Mouse (Mus musculus): ENCODE measurements around the gene Lbp. TPM values are rescaled to one million over a fixed set of nuclear protein-coding genes. Genes with fewer than 3 reads are reported as not detected.

The Lbp gene
- polyA plus RNA-seq, 1 experiment from 2014 or later = 8.2 TPM

DNA sequence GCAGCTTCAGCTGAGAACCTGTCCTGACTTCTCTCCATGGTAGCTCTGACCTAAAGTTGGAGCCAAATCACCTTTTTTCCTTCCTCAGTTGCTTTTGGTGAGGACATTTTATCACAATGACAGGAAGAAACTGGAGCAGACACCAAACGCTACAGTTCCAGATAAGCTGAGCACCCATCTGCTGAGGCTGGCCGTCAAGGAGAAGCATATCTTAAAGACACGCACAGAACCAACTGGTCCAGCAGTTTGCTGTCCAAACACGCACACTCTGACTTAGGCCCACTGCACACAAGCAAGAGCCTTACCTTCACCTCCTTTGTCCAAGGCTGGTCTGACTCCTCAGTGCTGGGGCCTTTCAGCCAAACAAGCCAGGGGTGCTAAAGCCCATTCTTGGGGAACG lies 61.4 kb downstream of the Lbp start:
- 73% methylated on average over 5 of the region's 5 CpGs for WGBS

DNA sequence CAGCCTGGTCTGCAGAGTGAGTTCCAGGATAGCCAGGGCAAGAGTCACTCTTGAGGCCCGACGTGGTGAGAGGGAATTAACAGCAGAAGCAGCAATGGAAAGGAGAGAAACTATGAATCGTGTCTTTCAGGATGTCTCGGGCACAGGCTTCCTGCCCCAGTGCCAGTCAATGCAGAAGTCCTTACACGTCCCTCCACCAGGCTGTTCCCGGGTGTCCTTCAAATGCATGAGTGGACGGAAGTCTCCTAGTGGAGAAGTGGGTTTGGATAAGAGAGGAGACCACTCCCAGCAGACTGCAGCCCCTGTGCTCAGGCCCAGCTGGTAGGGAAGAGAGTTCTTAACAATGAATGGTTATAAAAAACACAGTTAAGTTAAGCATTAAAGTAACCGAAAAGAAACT lies 62.0 kb downstream of the Lbp start:
- no peak overlapping the region for H3K4me3 ChIP-seq (replicated peaks)
- 92% methylated on average over 8 of the region's 8 CpGs for WGBS
- no peak for ATAC-seq (ENCODE audit: insufficient read depth, low FRiP score, low read depth)
- no peak overlapping the region for H3K27ac ChIP-seq
- H3K9me3 ChIP-seq = no peaks in the 10 kb centered on the region
- no peak overlapping the region for H3K9ac ChIP-seq
- H3K4me1 ChIP-seq = no peaks in the 10 kb centered on the region
- H3K4me2 ChIP-seq = no peak overlapping the region
- H3K36me3 ChIP-seq = no peaks in the 10 kb centered on the region
- H3K27me3 ChIP-seq (replicated peaks) = no peaks in the 10 kb centered on the region

More for the DNA sequence above, 61.4 kb downstream of the Lbp start:
- ATAC-seq (ENCODE audit: insufficient read depth, low FRiP score, low read depth) = no peak
- Histone ChIP-seq H3K27me3 (replicated peaks) (no peaks in the 10 kb centered on the region), H3K36me3 (no peaks in the 10 kb centered on the region), H3K27ac (no peak overlapping the region), H3K4me2 (no peak overlapping the region), H3K4me3 (replicated peaks) (no peak overlapping the region), H3K9me3 (no peaks in the 10 kb centered on the region), H3K9ac (no peak overlapping the region), H3K4me1 (no peaks in the 10 kb centered on the region)

DNA sequence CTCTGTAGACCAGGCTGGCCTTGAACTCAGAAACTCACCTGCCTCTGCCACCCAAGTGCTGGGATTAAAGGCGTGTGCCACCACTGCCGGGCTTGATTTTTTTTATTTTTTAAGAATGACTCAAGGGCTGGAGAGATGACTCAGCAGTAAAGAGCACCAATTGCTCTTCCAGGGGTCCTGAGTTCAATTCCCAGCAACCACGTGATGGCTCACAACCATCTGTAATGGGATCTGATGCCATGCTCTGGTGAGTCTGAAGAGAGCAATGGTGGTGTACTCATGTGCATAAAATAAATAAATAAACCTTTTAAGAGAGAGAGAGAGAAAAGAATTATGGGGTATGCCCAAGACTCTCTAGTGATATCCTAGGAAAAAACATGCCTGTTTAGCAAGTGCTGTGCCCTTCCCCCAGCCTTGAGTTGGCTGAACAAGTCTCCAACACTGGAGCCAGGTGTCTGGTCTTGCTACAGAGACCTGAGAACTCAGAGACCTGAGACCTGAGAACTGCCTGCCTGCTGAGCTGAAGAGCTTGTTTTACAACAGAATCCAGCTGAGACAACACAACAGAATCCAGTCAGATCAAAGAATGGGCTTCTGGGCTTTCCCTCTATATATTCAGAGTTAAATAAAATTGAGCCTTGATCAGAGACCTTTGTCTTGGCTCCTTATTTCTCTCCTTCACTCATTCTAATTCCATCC lies 63.3 kb downstream of the Lbp start:
- Histone ChIP-seq H3K9me3 (no peaks in the 10 kb centered on the region), H3K4me3 (replicated peaks) (no peak overlapping the region), H3K27me3 (replicated peaks) (no peaks in the 10 kb centered on the region), H3K4me1 (no peaks in the 10 kb centered on the region), H3K27ac (no peak overlapping the region), H3K9ac (no peak overlapping the region), H3K36me3 (no peaks in the 10 kb centered on the region), H3K4me2 (no peak overlapping the region)
- ATAC-seq (ENCODE audit: insufficient read depth, low FRiP score, low read depth) = no peak
- 72% methylated on average over 3 of the region's 3 CpGs for WGBS

DNA sequence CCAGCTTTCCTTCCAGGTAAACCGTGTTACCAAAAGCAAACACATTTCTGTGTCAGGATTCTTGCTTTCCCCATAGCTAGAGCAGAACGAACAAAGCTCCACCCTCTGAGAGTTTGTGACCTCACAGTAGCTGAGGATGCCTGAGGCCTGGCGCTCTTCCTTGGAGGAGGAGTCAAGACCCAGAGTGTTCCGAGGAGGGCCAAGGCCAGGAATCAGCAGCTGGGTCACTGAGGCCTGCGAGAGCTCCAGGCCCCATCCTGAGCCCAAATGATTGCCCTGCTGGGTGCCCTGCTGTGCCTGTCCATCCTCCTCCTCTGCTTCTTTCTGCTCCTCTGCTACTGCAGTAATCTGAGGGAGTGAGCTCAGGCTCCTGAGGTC lies 63.9 kb downstream of the Lbp start:
- H3K9ac ChIP-seq = no peak overlapping the region
- H3K4me1 ChIP-seq = 0 out of 2 replicates have a peak, but pooled peaks cover under 1% of the 10 kb centered on the region
- peaks cover under 1% of the 10 kb centered on the region; the same call in 1 of the 2 replicates for H3K27me3 ChIP-seq (replicated peaks)
- no peak overlapping the region for H3K27ac ChIP-seq
- H3K4me3 ChIP-seq (replicated peaks) = no peak overlapping the region
- no peaks in the 10 kb centered on the region for H3K36me3 ChIP-seq
- no peak for ATAC-seq (ENCODE audit: insufficient read depth, low FRiP score, low read depth)
- no peak overlapping the region for H3K4me2 ChIP-seq
- no peaks in the 10 kb centered on the region for H3K9me3 ChIP-seq
- WGBS = 26% methylated on average over 5 of the region's 5 CpGs

DNA sequence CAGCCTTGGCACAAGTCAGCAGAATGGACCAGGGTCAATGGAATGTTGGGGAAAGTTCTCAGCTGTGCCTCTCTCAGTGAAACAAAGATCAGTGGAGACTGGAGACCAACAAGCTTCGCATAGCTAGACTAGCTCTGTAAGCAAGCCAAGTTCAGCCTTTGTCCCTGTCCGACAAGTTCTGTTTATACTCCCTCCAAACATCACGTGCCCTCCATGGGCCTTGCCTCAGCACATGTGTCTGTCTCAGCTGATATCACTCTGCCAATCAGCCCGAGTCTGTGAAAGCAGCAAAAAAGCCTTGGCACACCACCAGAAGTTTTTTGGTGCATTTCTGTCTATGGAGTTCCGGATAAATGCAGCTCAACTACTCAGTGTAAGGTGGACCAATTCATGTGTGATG lies 66.8 kb downstream of the Lbp start:
- Histone ChIP-seq H3K9ac (no peak overlapping the region), H3K27ac (no peak overlapping the region), H3K9me3 (no peaks in the 10 kb centered on the region), H3K36me3 (no peaks in the 10 kb centered on the region), H3K4me1 (peaks cover 8% of the 10 kb centered on the region; the same call in 1 of the 2 replicates), H3K4me3 (replicated peaks) (no peak overlapping the region), H3K4me2 (no peak overlapping the region), H3K27me3 (replicated peaks) (peaks cover 13% of the 10 kb centered on the region)
- no peak for ATAC-seq (ENCODE audit: insufficient read depth, low FRiP score, low read depth)
- WGBS = 44% methylated on average over 5 of the region's 5 CpGs

DNA sequence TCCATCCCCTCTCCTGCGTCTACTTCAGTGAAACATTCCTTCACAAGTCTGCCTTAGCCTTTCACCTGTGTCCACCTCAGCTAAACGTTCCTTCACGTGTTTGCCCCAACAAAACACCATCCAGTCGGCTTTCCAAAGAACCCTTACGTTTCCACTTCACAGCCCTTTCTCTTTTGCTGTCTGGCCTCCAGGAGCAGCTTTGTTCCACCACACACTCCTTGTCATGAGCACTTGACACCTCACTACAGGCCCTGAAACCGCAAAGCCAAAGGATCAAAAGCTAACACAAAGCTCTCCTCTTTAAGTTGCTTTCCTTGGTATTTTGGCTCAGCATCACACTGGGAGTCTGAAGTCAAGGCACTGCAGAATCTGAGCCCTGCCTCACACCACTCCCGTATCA lies 67.2 kb downstream of the Lbp start:
- Histone ChIP-seq H3K9ac (no peak overlapping the region), H3K4me3 (replicated peaks) (no peak overlapping the region), H3K4me2 (no peak overlapping the region), H3K4me1 (peaks cover 8% of the 10 kb centered on the region; the same call in 1 of the 2 replicates), H3K27me3 (replicated peaks) (peaks cover 13% of the 10 kb centered on the region), H3K36me3 (no peaks in the 10 kb centered on the region), H3K9me3 (no peaks in the 10 kb centered on the region), H3K27ac (no peak overlapping the region)
- 67% methylated on average over 7 of the region's 7 CpGs for WGBS
- ATAC-seq (ENCODE audit: insufficient read depth, low FRiP score, low read depth) = no peak

DNA sequence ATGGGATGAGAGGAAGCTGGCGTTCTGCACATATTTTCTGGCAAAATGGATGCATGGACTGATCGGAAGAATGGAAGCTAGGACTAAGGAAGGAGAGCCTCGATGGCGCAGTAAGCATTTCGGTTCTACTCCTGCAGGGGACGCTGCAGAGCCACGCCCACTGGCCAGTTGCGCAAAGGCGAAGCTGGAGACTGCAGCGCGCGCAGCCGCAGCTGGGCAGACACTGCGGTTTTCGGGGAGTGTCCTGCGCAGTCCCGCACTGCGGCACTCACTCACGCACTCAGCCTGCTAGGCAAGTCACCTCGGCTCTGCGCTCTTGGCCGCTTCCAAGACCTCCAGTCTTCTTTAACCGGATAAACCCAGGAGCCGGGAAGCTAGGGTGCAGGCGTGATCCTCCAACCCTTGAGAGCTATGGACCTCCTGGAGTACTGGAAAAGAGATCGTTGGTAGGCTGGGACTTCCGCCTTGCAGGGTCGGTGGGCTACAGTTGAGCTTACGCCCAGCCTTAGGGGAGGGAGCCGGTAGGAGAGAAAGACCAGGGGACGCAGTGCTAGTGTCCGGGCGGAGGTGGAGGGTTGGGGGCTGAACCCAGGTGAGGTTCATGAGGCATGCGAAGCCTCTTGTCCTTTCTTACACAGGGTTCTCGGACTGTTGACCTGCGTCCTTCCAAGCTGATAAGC lies 69.3 kb downstream of the Lbp start, which contains the start of gene Snhg11:
Snhg11 (plus strand) TSS at position 196 of the 680 bp plus-strand sequence.
- peaks cover 8% of the 10 kb centered on the region; the same call in 1 of the 2 replicates for H3K4me1 ChIP-seq
- no peaks in the 10 kb centered on the region for H3K9me3 ChIP-seq
- peak within 1 kb of the TSS; percentile 30 for H3K4me3 ChIP-seq (replicated peaks)
- peaks cover 13% of the 10 kb centered on the region for H3K27me3 ChIP-seq (replicated peaks)
- peak within 1 kb of the TSS; percentile 59 for H3K4me2 ChIP-seq
- no peak within 1 kb of the TSS for H3K27ac ChIP-seq
- H3K9ac ChIP-seq = peak within 1 kb of the TSS; percentile 4; the same call in 1 of the 2 replicates
- 3% methylated on average over 36 of the region's 36 CpGs for WGBS
- no peaks in the 10 kb centered on the region for H3K36me3 ChIP-seq
- no peak for ATAC-seq (ENCODE audit: insufficient read depth, low FRiP score, low read depth)

DNA sequence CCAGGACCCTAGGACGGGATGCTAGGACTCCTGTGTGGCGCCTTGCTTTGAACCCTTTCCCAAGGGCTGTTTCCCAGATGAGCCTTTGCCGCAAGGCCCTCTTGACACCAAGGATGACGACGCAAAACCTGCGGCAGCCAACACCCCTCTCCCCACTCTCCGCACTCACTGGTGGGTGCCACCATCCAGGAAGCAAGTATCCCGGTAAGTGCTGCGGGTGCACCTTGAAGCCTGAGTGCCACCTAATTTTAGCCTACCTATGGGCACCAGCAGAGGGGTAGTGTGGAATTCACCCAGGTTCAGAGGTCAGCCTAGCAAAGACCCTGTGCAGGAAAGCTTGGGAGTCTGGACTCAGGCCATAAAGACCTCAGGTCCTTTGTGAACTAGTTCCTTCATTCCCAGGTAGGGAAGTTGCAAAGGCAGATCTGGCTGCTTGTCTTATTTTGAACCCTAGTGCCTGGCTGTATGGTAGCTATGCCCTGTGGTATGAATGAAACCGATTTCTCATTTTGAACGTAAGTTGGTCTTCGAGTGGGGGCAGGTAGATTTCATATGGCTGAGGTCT lies 69.9 kb downstream of the Lbp start:
- Histone ChIP-seq H3K27ac (no peak overlapping the region), H3K9me3 (no peaks in the 10 kb centered on the region), H3K4me1 (peaks cover 8% of the 10 kb centered on the region; the same call in 1 of the 2 replicates), H3K9ac (no peak overlapping the region), H3K36me3 (no peaks in the 10 kb centered on the region), H3K27me3 (replicated peaks) (peaks cover 13% of the 10 kb centered on the region), H3K4me2 (peak overlapping the region; percentile 59), H3K4me3 (replicated peaks) (no peak overlapping the region; the same call in 1 of the 2 replicates)
- 32% methylated on average over 12 of the region's 12 CpGs for WGBS
- no peak for ATAC-seq (ENCODE audit: insufficient read depth, low FRiP score, low read depth)

DNA sequence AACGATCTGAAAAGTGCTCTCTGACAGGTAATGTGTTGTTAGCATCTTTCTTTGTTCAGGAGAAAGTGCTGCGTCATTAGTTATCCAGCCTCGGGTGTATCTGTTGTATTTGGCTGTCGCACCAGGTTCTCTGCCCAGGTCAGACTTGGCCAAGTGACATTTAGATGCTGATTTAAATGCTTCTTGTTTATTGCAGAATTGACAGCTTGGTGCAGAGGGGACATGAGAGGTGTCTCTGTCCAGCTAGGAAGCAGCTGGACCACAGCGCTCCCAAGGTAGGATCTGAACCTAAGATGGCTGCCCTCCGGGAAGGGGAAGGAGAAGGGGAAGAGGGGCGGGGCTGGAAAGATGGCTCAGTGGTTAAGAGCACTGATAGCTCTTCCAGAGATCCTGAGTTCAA lies 70.5 kb downstream of the Lbp start:
- 57% methylated on average over 7 of the region's 7 CpGs for WGBS
- Histone ChIP-seq H3K9me3 (no peaks in the 10 kb centered on the region), H3K4me2 (no peak overlapping the region), H3K36me3 (no peaks in the 10 kb centered on the region), H3K4me1 (peaks cover 8% of the 10 kb centered on the region; the same call in 1 of the 2 replicates), H3K4me3 (replicated peaks) (no peak overlapping the region), H3K27me3 (replicated peaks) (peaks cover 13% of the 10 kb centered on the region), H3K9ac (no peak overlapping the region), H3K27ac (no peak overlapping the region)
- no peak for ATAC-seq (ENCODE audit: insufficient read depth, low FRiP score, low read depth)

DNA sequence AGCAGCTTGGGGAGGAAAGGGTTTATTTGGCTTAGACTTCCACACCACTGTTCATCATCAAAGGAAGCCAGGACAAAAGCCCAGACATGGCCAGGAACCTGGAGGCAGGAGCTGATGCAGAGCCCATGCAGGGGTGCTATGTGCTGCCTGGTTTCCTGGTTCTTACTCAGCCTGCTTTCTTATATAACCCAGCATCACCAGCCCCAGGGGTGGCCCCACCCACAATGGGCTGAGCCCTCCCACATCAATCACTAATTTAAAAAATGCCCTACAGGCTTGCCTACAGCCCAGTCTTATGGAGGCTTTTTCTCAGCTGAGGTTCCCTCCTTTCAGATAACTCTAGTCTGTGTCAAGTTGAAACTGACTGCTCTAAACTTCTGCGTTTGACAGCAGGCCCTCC lies 71.5 kb downstream of the Lbp start:
- H3K27ac ChIP-seq = no peak overlapping the region
- no peak for ATAC-seq (ENCODE audit: insufficient read depth, low FRiP score, low read depth)
- H3K4me2 ChIP-seq = no peak overlapping the region
- no peak overlapping the region for H3K4me3 ChIP-seq (replicated peaks)
- peaks cover 8% of the 10 kb centered on the region; the same call in 1 of the 2 replicates for H3K4me1 ChIP-seq
- no peak overlapping the region for H3K9ac ChIP-seq
- 69% methylated on average over 1 of the region's 1 CpGs for WGBS
- peaks cover 13% of the 10 kb centered on the region for H3K27me3 ChIP-seq (replicated peaks)
- H3K9me3 ChIP-seq = no peaks in the 10 kb centered on the region
- no peaks in the 10 kb centered on the region for H3K36me3 ChIP-seq

DNA sequence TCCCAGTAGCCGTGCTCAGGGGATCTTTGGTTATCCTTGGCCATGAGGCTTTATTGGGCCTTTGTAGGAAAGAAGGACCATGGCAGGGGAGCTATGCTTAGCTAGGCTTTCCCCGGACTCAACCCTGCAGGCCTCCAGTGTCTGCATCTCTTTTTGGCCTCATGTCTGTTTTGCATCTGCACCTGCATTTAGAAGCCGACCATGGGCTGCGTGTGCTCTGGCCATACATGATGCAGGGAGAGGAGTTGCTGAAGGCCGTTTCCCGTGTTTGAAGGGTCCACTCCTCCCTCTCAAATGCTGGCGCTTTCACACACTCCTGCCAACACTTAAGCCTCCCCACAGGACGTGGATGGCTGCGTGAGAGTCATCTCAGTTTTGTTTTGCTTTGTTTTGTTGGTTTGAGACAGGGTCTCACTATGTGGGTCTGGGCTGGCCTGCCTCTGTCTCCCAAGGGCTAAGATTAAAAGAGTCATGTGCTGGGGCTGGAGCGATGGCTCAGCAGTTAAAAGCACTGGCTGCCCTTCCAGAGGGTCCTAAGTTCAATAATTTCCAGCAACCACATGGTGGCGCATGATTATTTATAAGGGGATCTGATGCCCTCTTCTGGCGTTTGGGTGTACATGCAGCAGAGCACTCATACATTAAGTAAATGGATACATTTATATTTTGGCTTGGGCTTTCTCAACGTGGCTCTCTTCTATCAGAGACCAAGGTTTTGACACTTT lies 73.2 kb downstream of the Lbp start:
- 47% methylated on average over 13 of the region's 13 CpGs for WGBS
- H3K36me3 ChIP-seq = no peaks in the 10 kb centered on the region
- H3K9ac ChIP-seq = no peak overlapping the region
- H3K4me1 ChIP-seq = peaks cover 8% of the 10 kb centered on the region; the same call in 1 of the 2 replicates
- no peaks in the 10 kb centered on the region for H3K9me3 ChIP-seq
- H3K4me3 ChIP-seq (replicated peaks) = no peak overlapping the region
- H3K27ac ChIP-seq = no peak overlapping the region
- H3K27me3 ChIP-seq (replicated peaks) = peaks cover 13% of the 10 kb centered on the region
- peak; percentile 35; the same call in 1 of the 2 replicates for ATAC-seq (ENCODE audit: insufficient read depth, low FRiP score, low read depth)
- no peak overlapping the region for H3K4me2 ChIP-seq
